Mouse (Mus musculus): ENCODE results near the gene Slc25a18. TPM values are rescaled to one million over a fixed set of nuclear protein-coding genes. Genes with fewer than 3 reads are reported as not detected.

Slc25a18 gene
- total RNA-seq, 2 experiments from 2014 or later = not detected

GRCm38 (mm10) chr6:120836389-120837151 is 63.2 kb downstream of the Slc25a18 start:
- ATAC-seq (replicated peaks; ENCODE audit: poor library complexity) = peak; percentile 6

GRCm38 (mm10) chr6:120837152-120837530 is 63.8 kb downstream of the Slc25a18 start:
- ATAC-seq (replicated peaks; ENCODE audit: poor library complexity) = no peak

GRCm38 (mm10) chr6:120840258-120840657 is 66.9 kb downstream of the Slc25a18 start:
- no peak for ATAC-seq (replicated peaks; ENCODE audit: poor library complexity)

- peak; percentile 83 for ATAC-seq (replicated peaks; ENCODE audit: poor library complexity)
Measured at GRCm38 (mm10) chr6:120841754-120842153, 68.4 kb downstream of the Slc25a18 start.

Other genes with a start within 250 kb of the Slc25a18 start
- 4.3 TPM in 2 replicates for gene Hdhd5, start 242.3 kb upstream of the Slc25a18 start, total RNA-seq (2015)
- gene Hdhd5, start 242.3 kb upstream of the Slc25a18 start, total RNA-seq (2017) = 4.7 and 7.6 TPM in 2 replicates
- 0.42 and 1.3 TPM in 2 replicates for gene Cecr2, start 107.2 kb upstream of the Slc25a18 start, total RNA-seq (2015)
- gene Cecr2, start 107.2 kb upstream of the Slc25a18 start, total RNA-seq (2017) = 0.12 and 1.8 TPM in 2 replicates
- 139 and 152 TPM in 2 replicates for gene Atp6v1e1, start 49.2 kb downstream of the Slc25a18 start, total RNA-seq (2015)
- gene Atp6v1e1, start 49.2 kb downstream of the Slc25a18 start, total RNA-seq (2017) = 135 and 152 TPM in 2 replicates
- 18.4 and 23.9 TPM in 2 replicates for gene Bcl2l13, start 62.6 kb downstream of the Slc25a18 start, total RNA-seq (2015)
- gene Bcl2l13, start 62.6 kb downstream of the Slc25a18 start, total RNA-seq (2017) = 17.7 and 34.6 TPM in 2 replicates
- 89.7 and 91.0 TPM in 2 replicates for gene Bid, start 143.3 kb downstream of the Slc25a18 start, total RNA-seq (2015)
- gene Bid, start 143.3 kb downstream of the Slc25a18 start, total RNA-seq (2017) = 51.7 and 55.4 TPM in 2 replicates